Mouse (Mus musculus) kidney, embryonic 14.5 days (tissue): ENCODE results near the gene Tsc1. TPM values are rescaled to one million over a fixed set of nuclear protein-coding genes. Genes with fewer than 3 reads are reported as not detected.

Experiments
- ATAC-seq: fragments of 200-750 bp; cut with Nextera tagmentation; 2 replicates; pipeline ENCODE4 v1.8.0; 2017; ENCODE audit warnings: moderate number of reproducible peaks, mild to moderate bottlenecking, moderate TSS enrichment, moderate library complexity; ENCODE audit not compliant: low FRiP score, low TSS enrichment
- H3K27ac ChIP-seq: fragments of 300-500 bp; sonication (generic); 2 replicates; pipeline ENCODE4 v1.5.1; 2014; ENCODE audit warnings: low read depth, mild to moderate bottlenecking, low read length, moderate library complexity, mixed read lengths
- H3K27me3 ChIP-seq: fragments of 300-500 bp; sonication (generic); 2 replicates; pipeline ENCODE4 v1.6.1; 2014; ENCODE audit warnings: mild to moderate bottlenecking, low read length; ENCODE audit not compliant: control insufficient read depth, insufficient read depth
- H3K36me3 ChIP-seq: fragments of 300-500 bp; sonication (generic); 2 replicates; pipeline ENCODE4 v1.6.1; 2014; ENCODE audit warnings: low read length, mixed read lengths; ENCODE audit not compliant: control insufficient read depth, insufficient read depth
- H3K4me1 ChIP-seq: fragments of 300-500 bp; sonication (generic); 2 replicates; pipeline ENCODE4 v1.6.1; 2014; ENCODE audit warnings: low read length, mixed read lengths; ENCODE audit not compliant: control insufficient read depth, insufficient read depth
- H3K4me2 ChIP-seq: fragments of 300-500 bp; sonication (generic); replicated peaks from 2 replicates; pipeline ENCODE4 v1.6.1; 2014; ENCODE audit warnings: low read depth, mild to moderate bottlenecking, low read length
- H3K4me3 ChIP-seq: fragments of 300-500 bp; sonication (generic); 2 replicates; pipeline ENCODE4 v1.5.1; 2014; ENCODE audit warnings: mild to moderate bottlenecking, low read length
- H3K9ac ChIP-seq: fragments of 300-500 bp; sonication (generic); 2 replicates; pipeline ENCODE4 v1.6.1; 2014; ENCODE audit warnings: low read depth, mild to moderate bottlenecking, low read length, moderate library complexity
- H3K9me3 ChIP-seq: fragments of 300-500 bp; sonication (generic); 2 replicates; pipeline ENCODE4 v1.6.1; 2016; ENCODE audit warnings: low read length; ENCODE audit not compliant: control insufficient read depth
- WGBS: fragments of 180-500 bp; shearing (Covaris S2); extraction: QIAGEN DNeasy Blood & Tissue Kit; methylation state at CpG from one replicate; pipeline ENCODE4 v1.1.7; 2014; 5-methylcytosine and 5-hydroxymethylcytosine counted together
- polyA plus RNA-seq: library from polyadenylated mRNA; unstranded; fragments of >200 nt; fragmentation: Nextera tagmentation; extraction: Ambion mirVana; gene quantifications from 2 replicates; pipeline ENCODE4 v1.2.1, GENCODE M21; 2014

Gene Tsc1
- polyA plus RNA-seq: 14.8 and 22.2 TPM in 2 replicates

- H3K27me3 ChIP-seq: no peaks in the 10 kb centered on the region; the same call in 1 of the 2 replicates
- ATAC-seq: peak; percentile 92
- peak within 1 kb of the TSS; percentile 88 for H3K9ac ChIP-seq
- peak within 1 kb of the TSS; percentile 82 for H3K4me2 ChIP-seq
- H3K4me1 ChIP-seq: peaks cover 11% of the 10 kb centered on the region
- peak within 1 kb of the TSS; percentile 92 for H3K4me3 ChIP-seq
- H3K36me3 ChIP-seq: no peaks in the 10 kb centered on the region
- WGBS: 2% methylated on average over 39 of the region's 47 CpGs
- H3K27ac ChIP-seq: peak within 1 kb of the TSS; percentile 85
- no peaks in the 10 kb centered on the region for H3K9me3 ChIP-seq
Measured at GRCm38 (mm10) chr2:28640461-28641424, at the start of gene Tsc1. Gene Tsc1 (plus strand): TSS chr2:28641228.

GRCm38 (mm10) chr2:28591479-28591878, 49.5 kb upstream of the Tsc1 start:
- Histone ChIP-seq H3K4me3 (no peak overlapping the region), H3K36me3 (no peaks in the 10 kb centered on the region), H3K9ac (no peak overlapping the region), H3K27ac (no peak overlapping the region), H3K4me1 (no peaks in the 10 kb centered on the region), H3K9me3 (no peaks in the 10 kb centered on the region), H3K4me2 (no peak overlapping the region), H3K27me3 (no peaks in the 10 kb centered on the region)
- ATAC-seq: no peak
- 77% methylated on average over 2 of the region's 2 CpGs for WGBS

GRCm38 (mm10) chr2:28592809-28593208, 48.2 kb upstream of the Tsc1 start:
- ATAC-seq: no peak
- 8% methylated on average over 15 of the region's 15 CpGs for WGBS
- H3K4me3 ChIP-seq: no peak overlapping the region

GRCm38 (mm10) chr2:28596021-28596420, 45.0 kb upstream of the Tsc1 start:
- Histone ChIP-seq H3K9me3 (no peaks in the 10 kb centered on the region), H3K4me1 (peaks cover 6% of the 10 kb centered on the region; the same call in 1 of the 2 replicates), H3K36me3 (no peaks in the 10 kb centered on the region), H3K27me3 (no peaks in the 10 kb centered on the region), H3K4me3 (no peak overlapping the region), H3K4me2 (no peak overlapping the region), H3K27ac (no peak overlapping the region), H3K9ac (no peak overlapping the region)
- WGBS: 72% methylated on average over 7 of the region's 7 CpGs
- ATAC-seq: no peak

More at GRCm38 (mm10) chr2:28592809-28593208, 48.2 kb upstream of the Tsc1 start:
- no peaks in the 10 kb centered on the region for H3K36me3 ChIP-seq
- H3K9ac ChIP-seq: peak overlapping the region; percentile 34; the same call in 1 of the 2 replicates
- no peak overlapping the region for H3K4me2 ChIP-seq
- no peaks in the 10 kb centered on the region for H3K27me3 ChIP-seq
- H3K4me1 ChIP-seq: no peaks in the 10 kb centered on the region
- H3K27ac ChIP-seq: no peak overlapping the region
- no peaks in the 10 kb centered on the region for H3K9me3 ChIP-seq

DNA sequence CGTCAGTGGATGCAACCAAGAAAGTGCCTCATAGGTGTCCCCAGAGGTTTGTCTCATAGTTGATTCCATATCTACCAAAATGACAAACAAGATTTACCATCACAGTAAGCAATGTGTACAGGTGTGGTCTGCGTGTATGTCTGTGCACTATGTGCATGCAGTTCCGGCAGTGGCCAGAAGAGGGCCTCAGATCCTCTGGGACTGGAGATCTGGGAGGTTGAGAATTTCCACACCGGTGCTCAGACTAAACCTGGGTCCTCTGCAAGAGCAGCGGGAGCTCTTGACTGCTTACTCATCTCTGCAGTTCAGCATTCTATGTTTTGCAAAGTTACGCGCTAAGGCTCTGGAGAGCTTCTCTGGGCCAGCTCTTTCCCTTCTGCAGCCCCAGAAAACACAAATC, 44.0 kb upstream of the Tsc1 start:
- H3K36me3 ChIP-seq: no peaks in the 10 kb centered on the region
- no peaks in the 10 kb centered on the region for H3K9me3 ChIP-seq
- H3K4me1 ChIP-seq: peaks cover 9% of the 10 kb centered on the region; the same call in 1 of the 2 replicates
- 95% methylated on average over 7 of the region's 7 CpGs for WGBS
- no peak for ATAC-seq
- H3K27ac ChIP-seq: no peak overlapping the region
- H3K27me3 ChIP-seq: no peaks in the 10 kb centered on the region
- H3K4me3 ChIP-seq: no peak overlapping the region
- no peak overlapping the region for H3K9ac ChIP-seq
- H3K4me2 ChIP-seq: no peak overlapping the region

DNA sequence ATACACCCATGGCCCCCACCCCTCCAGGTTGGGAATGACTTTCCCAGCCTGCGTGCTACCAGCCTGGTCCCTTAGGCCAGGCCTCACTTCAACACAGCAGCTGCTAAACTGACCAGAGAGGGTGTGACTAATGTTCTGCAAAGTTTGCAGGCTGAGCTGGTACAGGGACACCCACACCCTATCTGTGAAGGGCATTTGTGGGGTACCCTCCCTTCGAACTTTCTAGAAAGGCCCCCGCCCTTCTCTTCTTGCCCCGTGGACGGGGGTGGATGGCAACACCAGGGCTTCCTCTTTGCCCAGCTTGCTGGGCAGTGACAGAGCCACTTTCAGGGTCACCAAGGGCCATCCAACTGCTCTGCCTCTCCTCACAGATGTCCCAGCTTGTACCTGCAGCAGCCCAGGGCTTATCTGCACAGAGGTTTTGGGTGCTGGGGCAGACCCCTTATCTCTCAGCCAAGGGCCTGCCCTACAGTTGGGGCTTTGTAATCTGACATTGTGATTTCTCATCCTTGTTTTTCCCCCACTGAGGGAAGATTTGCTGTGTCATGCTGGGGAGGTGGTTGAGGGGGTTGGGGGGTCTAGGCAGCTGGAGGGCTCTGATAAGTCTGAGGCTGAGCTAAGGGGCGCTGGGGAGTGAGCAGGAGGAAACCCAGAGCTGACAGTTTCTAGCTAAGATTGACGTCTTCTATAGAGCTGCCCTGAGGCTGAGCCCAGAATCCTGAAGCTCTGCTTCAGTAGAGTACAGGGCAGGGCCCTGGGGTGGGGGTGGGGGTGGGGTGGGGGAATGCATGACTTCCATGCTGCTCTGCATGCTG, 43.1 kb upstream of the Tsc1 start:
- Histone ChIP-seq H3K4me1 (peaks cover 12% of the 10 kb centered on the region; the same call in 1 of the 2 replicates), H3K27ac (no peak overlapping the region), H3K9ac (no peak overlapping the region), H3K9me3 (no peaks in the 10 kb centered on the region), H3K4me3 (no peak overlapping the region), H3K27me3 (no peaks in the 10 kb centered on the region), H3K36me3 (no peaks in the 10 kb centered on the region), H3K4me2 (no peak overlapping the region)
- 71% methylated on average over 7 of the region's 7 CpGs for WGBS
- ATAC-seq: peak; percentile 60

DNA sequence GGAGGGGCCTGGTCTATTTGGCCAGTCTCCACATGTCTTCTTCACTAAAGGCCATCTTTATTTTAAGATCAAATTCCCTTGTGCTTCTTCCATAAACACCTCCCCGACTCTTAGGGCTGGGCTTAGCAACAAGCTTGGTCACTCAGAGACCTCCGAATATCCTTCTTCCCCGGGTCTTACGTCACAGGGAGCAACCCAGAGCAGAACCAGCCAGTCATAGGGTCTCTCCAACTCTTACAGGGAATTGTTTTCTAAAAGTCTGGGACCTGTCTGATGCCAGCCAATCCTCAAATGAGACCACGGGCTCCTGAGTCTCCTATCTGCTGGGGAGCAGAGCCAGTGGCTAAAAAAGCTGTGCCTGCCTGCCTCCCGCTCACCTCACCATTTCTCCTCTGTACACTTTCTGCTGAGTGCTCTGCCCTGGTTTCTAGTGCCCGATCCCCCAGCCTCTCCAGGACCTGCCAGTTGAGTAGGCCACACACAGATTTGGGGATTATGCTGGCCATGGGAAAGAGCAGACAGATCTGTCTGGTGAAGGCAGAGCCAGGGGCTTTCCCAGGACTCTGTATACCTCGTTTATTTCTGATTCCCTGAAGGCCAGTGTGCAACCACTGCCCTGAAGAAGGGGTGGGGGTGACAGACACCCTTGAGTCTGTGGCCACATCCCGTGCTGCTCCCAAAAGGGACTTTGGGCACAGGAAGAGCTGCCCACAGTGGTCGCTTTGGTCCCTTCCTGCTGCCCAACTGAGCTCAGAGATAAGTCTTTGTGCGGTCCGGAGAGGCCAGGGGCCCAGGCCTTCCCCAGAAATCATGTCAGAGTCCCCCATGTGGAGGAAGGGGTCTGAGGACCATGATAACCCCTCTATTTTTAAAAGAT, 42.1 kb upstream of the Tsc1 start:
- no peak overlapping the region for H3K4me3 ChIP-seq
- no peak overlapping the region for H3K4me2 ChIP-seq
- no peaks in the 10 kb centered on the region for H3K36me3 ChIP-seq
- H3K9me3 ChIP-seq: no peaks in the 10 kb centered on the region
- 54% methylated on average over 12 of the region's 12 CpGs for WGBS
- no peaks in the 10 kb centered on the region for H3K27me3 ChIP-seq
- H3K9ac ChIP-seq: no peak overlapping the region
- no peak overlapping the region for H3K27ac ChIP-seq
- H3K4me1 ChIP-seq: peaks cover 12% of the 10 kb centered on the region; the same call in 1 of the 2 replicates
- ATAC-seq: peak; percentile 20; the same call in 1 of the 2 replicates

- Histone ChIP-seq H3K9ac (no peak overlapping the region), H3K4me2 (no peak overlapping the region), H3K9me3 (no peaks in the 10 kb centered on the region), H3K36me3 (no peaks in the 10 kb centered on the region), H3K27ac (no peak overlapping the region), H3K4me3 (no peak overlapping the region), H3K27me3 (no peaks in the 10 kb centered on the region), H3K4me1 (peaks cover 12% of the 10 kb centered on the region; the same call in 1 of the 2 replicates)
- WGBS: 73% methylated on average over 6 of the region's 6 CpGs
- no peak for ATAC-seq
Measured at GRCm38 (mm10) chr2:28599569-28599900, 41.5 kb upstream of the Tsc1 start.
